Mouse (Mus musculus): ENCODE data around the gene Caskin1. TPM values are rescaled to one million over a fixed set of nuclear protein-coding genes. Genes with fewer than 3 reads are reported as not detected.
A peak's percentile ranks its signal among the peaks of the same experiment; 100 is the strongest.
"Not testable (repeated sequence)": the region's sequence is repeated elsewhere in the genome, so short reads cannot be mapped to it uniquely, and the experiment has no call there.

Caskin1 gene
- polyA plus RNA-seq, 1 experiment from 2014 or later = 1.1 TPM

- not testable (repeated sequence) for H3K27me3 ChIP-seq (ENCODE audit: insufficient read depth, low read length); DNase-seq (ENCODE audit: low spot score); H3K36me3 ChIP-seq (ENCODE audit: insufficient read depth, low read length); H3K9me3 ChIP-seq (replicated peaks; ENCODE audit: low read length); H3K9ac ChIP-seq (ENCODE audit: low read depth, low read length); H3K4me1 ChIP-seq (replicated peaks; ENCODE audit: insufficient read depth, low read length)
- 42% methylated on average over 10 of the region's 10 CpGs for WGBS
- Histone ChIP-seq H3K4me2 (ENCODE audit: low read length) (peak overlapping the region; percentile 39), H3K4me3 (replicated peaks; ENCODE audit: low read depth, low read length) (peak overlapping the region; percentile 17), H3K27ac (peak overlapping the region; percentile 60)
- peak; percentile 17 for ATAC-seq (replicated peaks; ENCODE audit: low FRiP score, low read depth)
- TF ChIP-seq CTCF (IDR thresholded peaks at IDR 0.05; ENCODE audit: low read depth) = peak; percentile 29
These were observed 32.7 kb upstream of the Caskin1 start for GRCm38 (mm10) chr17:24455523-24456206.

- Histone ChIP-seq H3K4me2 (ENCODE audit: low read length) (no peak overlapping the region), H3K9me3 (replicated peaks; ENCODE audit: low read length) (no peaks in the 10 kb centered on the region), H3K27ac (no peak overlapping the region), H3K4me3 (replicated peaks; ENCODE audit: low read depth, low read length) (no peak overlapping the region), H3K9ac (ENCODE audit: low read depth, low read length) (no peak overlapping the region), H3K4me1 (replicated peaks; ENCODE audit: insufficient read depth, low read length) (no peaks in the 10 kb centered on the region), H3K36me3 (ENCODE audit: insufficient read depth, low read length) (no peaks in the 10 kb centered on the region), H3K27me3 (ENCODE audit: insufficient read depth, low read length) (no peaks in the 10 kb centered on the region)
- 71% methylated on average over 2 of the region's 2 CpGs for WGBS
- ATAC-seq (replicated peaks; ENCODE audit: low FRiP score, low read depth) (no peak), DNase-seq (ENCODE audit: low spot score) (peak; percentile 50)
- TF ChIP-seq CTCF (IDR thresholded peaks at IDR 0.05; ENCODE audit: low read depth) = peak; percentile 71
These were observed 26.8 kb upstream of the Caskin1 start for GRCm38 (mm10) chr17:24461580-24461979.

- no peak for DNase-seq (ENCODE audit: low spot score)
- Histone ChIP-seq H3K4me2 (ENCODE audit: low read length) (no peak overlapping the region), H3K36me3 (ENCODE audit: insufficient read depth, low read length) (no peaks in the 10 kb centered on the region), H3K4me3 (replicated peaks; ENCODE audit: low read depth, low read length) (no peak overlapping the region), H3K4me1 (replicated peaks; ENCODE audit: insufficient read depth, low read length) (no peaks in the 10 kb centered on the region), H3K27me3 (ENCODE audit: insufficient read depth, low read length) (no peaks in the 10 kb centered on the region), H3K9me3 (replicated peaks; ENCODE audit: low read length) (no peaks in the 10 kb centered on the region), H3K9ac (ENCODE audit: low read depth, low read length) (no peak overlapping the region), H3K27ac (no peak overlapping the region)
- 85% methylated on average over 1 of the region's 1 CpGs for WGBS
- ATAC-seq (replicated peaks; ENCODE audit: low FRiP score, low read depth) = no peak
- no peak for TF ChIP-seq CTCF (IDR thresholded peaks at IDR 0.05; ENCODE audit: low read depth)
These were observed 25.5 kb upstream of the Caskin1 start for GRCm38 (mm10) chr17:24462932-24463331.

- Histone ChIP-seq H3K9me3 (replicated peaks; ENCODE audit: low read length) (no peaks in the 10 kb centered on the region), H3K27ac (no peak overlapping the region)
These were observed 24.8 kb upstream of the Caskin1 start for GRCm38 (mm10) chr17:24463374-24464133.

GRCm38 (mm10) chr17:24468636-24469246 lies 19.7 kb upstream of the Caskin1 start:
- no peak for TF ChIP-seq CTCF (IDR thresholded peaks at IDR 0.05; ENCODE audit: low read depth)
- Histone ChIP-seq H3K4me3 (replicated peaks; ENCODE audit: low read depth, low read length) (no peak overlapping the region), H3K36me3 (ENCODE audit: insufficient read depth, low read length) (no peaks in the 10 kb centered on the region), H3K9me3 (replicated peaks; ENCODE audit: low read length) (no peaks in the 10 kb centered on the region), H3K4me1 (replicated peaks; ENCODE audit: insufficient read depth, low read length) (peaks cover 24% of the 10 kb centered on the region), H3K27me3 (ENCODE audit: insufficient read depth, low read length) (no peaks in the 10 kb centered on the region), H3K9ac (ENCODE audit: low read depth, low read length) (no peak overlapping the region), H3K4me2 (ENCODE audit: low read length) (no peak overlapping the region), H3K27ac (no peak overlapping the region)
- 89% methylated on average over 5 of the region's 5 CpGs for WGBS
- DNase-seq (ENCODE audit: low spot score) (no peak), ATAC-seq (replicated peaks; ENCODE audit: low FRiP score, low read depth) (no peak)

More at GRCm38 (mm10) chr17:24463374-24464133, 24.8 kb upstream of the Caskin1 start:
- Histone ChIP-seq H3K27me3 (ENCODE audit: insufficient read depth, low read length) (no peaks in the 10 kb centered on the region), H3K9ac (ENCODE audit: low read depth, low read length) (no peak overlapping the region), H3K4me2 (ENCODE audit: low read length) (no peak overlapping the region), H3K4me3 (replicated peaks; ENCODE audit: low read depth, low read length) (no peak overlapping the region), H3K4me1 (replicated peaks; ENCODE audit: insufficient read depth, low read length) (no peaks in the 10 kb centered on the region), H3K36me3 (ENCODE audit: insufficient read depth, low read length) (no peaks in the 10 kb centered on the region)
- 48% methylated on average over 6 of the region's 6 CpGs for WGBS
- ATAC-seq (replicated peaks; ENCODE audit: low FRiP score, low read depth) (peak; percentile 40), DNase-seq (ENCODE audit: low spot score) (no peak)
- TF ChIP-seq CTCF (IDR thresholded peaks at IDR 0.05; ENCODE audit: low read depth) = 0 out of 2 replicates have a peak, but pooled peaks have one; percentile 4

- Histone ChIP-seq H3K27me3 (ENCODE audit: insufficient read depth, low read length) (no peaks in the 10 kb centered on the region), H3K9ac (ENCODE audit: low read depth, low read length) (peak overlapping the region; percentile 82; the same call in 1 of the 2 replicates), H3K36me3 (ENCODE audit: insufficient read depth, low read length) (0 out of 2 replicates have a peak, but pooled peaks cover 3% of the 10 kb centered on the region), H3K4me1 (replicated peaks; ENCODE audit: insufficient read depth, low read length) (peaks cover 24% of the 10 kb centered on the region), H3K4me2 (ENCODE audit: low read length) (peak overlapping the region; percentile 95), H3K27ac (peak overlapping the region; percentile 81), H3K4me3 (replicated peaks; ENCODE audit: low read depth, low read length) (peak overlapping the region; percentile 70), H3K9me3 (replicated peaks; ENCODE audit: low read length) (no peaks in the 10 kb centered on the region)
- no peak for TF ChIP-seq CTCF (IDR thresholded peaks at IDR 0.05; ENCODE audit: low read depth)
- ATAC-seq (replicated peaks; ENCODE audit: low FRiP score, low read depth) = no peak
- DNase-seq (ENCODE audit: low spot score) = no peak
- 18% methylated on average over 7 of the region's 7 CpGs for WGBS
These were observed 19.0 kb upstream of the Caskin1 start for GRCm38 (mm10) chr17:24469336-24469909.
